Mouse (Mus musculus) liver, adult 2 months (tissue): ENCODE measurements at regions not wholly inside any gene's neighbourhood (a gene's known extent, or its start where the extent isn't known, plus 50 kb on each side); places are given as distances from the start of the nearest gene placed in this dataset.

Experiments
- DNase-seq: peaks from one replicate; pipeline ENCODE4 v3.0.0-alpha.2; 2011; ENCODE audit warnings: low read depth, low spot score; ENCODE audit errors: extremely low read depth
- H3K27ac ChIP-seq: fragments of 200-500 bp; replicated peaks from 2 replicates; pipeline ENCODE4 v1.5.1; 2012; ENCODE audit warnings: low read depth, mild to moderate bottlenecking, control low read depth, inconsistent platforms, low read length; ENCODE audit not compliant: insufficient read depth
- H3K27me3 ChIP-seq: fragments of 200-500 bp; 2 replicates; pipeline ENCODE4 v1.6.1; 2012; ENCODE audit warnings: mild to moderate bottlenecking, moderate library complexity, low read length, inconsistent platforms; ENCODE audit not compliant: control insufficient read depth, insufficient read depth
- H3K36me3 ChIP-seq: fragments of 200-500 bp; 2 replicates; pipeline ENCODE4 v1.6.1; 2012; ENCODE audit warnings: low read length, inconsistent platforms; ENCODE audit not compliant: control insufficient read depth, insufficient read depth
- H3K4me1 ChIP-seq: fragments of 200-500 bp; 2 replicates; pipeline ENCODE4 v1.6.1; 2011; ENCODE audit warnings: low read length; ENCODE audit not compliant: control insufficient read depth, insufficient read depth
- H3K4me3 ChIP-seq: fragments of 200-500 bp; 2 replicates; pipeline ENCODE4 v1.5.1; 2011; ENCODE audit warnings: low read depth, mild to moderate bottlenecking, control low read depth, low read length, moderate library complexity; ENCODE audit not compliant: insufficient read depth
- H3K79me2 ChIP-seq: fragments of 200-500 bp; 2 replicates; pipeline ENCODE4 v1.6.1; 2012; ENCODE audit warnings: inconsistent platforms, mild to moderate bottlenecking, low read length, moderate library complexity; ENCODE audit not compliant: control insufficient read depth, insufficient read depth
- H3K9ac ChIP-seq: fragments of 200-500 bp; 2 replicates; pipeline ENCODE4 v1.6.1; 2012; ENCODE audit warnings: low read depth, mild to moderate bottlenecking, control low read depth, inconsistent platforms, low read length
- CTCF ChIP-seq: fragments of 200-500 bp; IDR thresholded peaks from 2 replicates; pipeline ENCODE4 v1.5.1; 2011; ENCODE audit warnings: low read depth, low read length, control low read depth
- POLR2A ChIP-seq: fragments of 200-500 bp; IDR thresholded peaks from 2 replicates; pipeline ENCODE4 v1.6.1; 2011; ENCODE audit warnings: low read length, control low read depth; ENCODE audit not compliant: insufficient read depth; ENCODE audit errors: extremely low read depth
- WGBS: fragments of 180-500 bp; shearing (Covaris S2); methylation state at CpG from one replicate; pipeline ENCODE4 v1.1.7; 2018; 5-methylcytosine and 5-hydroxymethylcytosine counted together

GRCm38 (mm10) chr9:61044983-61045382 lies 250.6 kb downstream of the Uaca start:
- Histone ChIP-seq H3K9ac (no peak overlapping the region), H3K79me2 (no peaks in the 10 kb centered on the region), H3K36me3 (no peaks in the 10 kb centered on the region), H3K4me1 (peaks cover 5% of the 10 kb centered on the region), H3K27ac (no peak overlapping the region), H3K27me3 (no peaks in the 10 kb centered on the region), H3K4me3 (no peak overlapping the region)
- 88% methylated on average over 14 of the region's 14 CpGs for WGBS
- TF ChIP-seq CTCF: no peak
- TF ChIP-seq POLR2A: no peak
- no peak for DNase-seq

GRCm38 (mm10) chr9:61046517-61046916 lies 252.2 kb downstream of the Uaca start:
- no peaks in the 10 kb centered on the region for H3K27me3 ChIP-seq
- H3K36me3 ChIP-seq: no peaks in the 10 kb centered on the region
- H3K4me1 ChIP-seq: no peaks in the 10 kb centered on the region
- no peaks in the 10 kb centered on the region for H3K79me2 ChIP-seq
- no peak for TF ChIP-seq POLR2A
- peak; percentile 82 for TF ChIP-seq CTCF
- WGBS: 20% methylated on average over 7 of the region's 7 CpGs
- H3K4me3 ChIP-seq: no peak overlapping the region
- H3K9ac ChIP-seq: no peak overlapping the region
- H3K27ac ChIP-seq: no peak overlapping the region
- peak; percentile 31 for DNase-seq

GRCm38 (mm10) chr9:61047289-61047688 lies 252.9 kb downstream of the Uaca start:
- Histone ChIP-seq H3K27ac (no peak overlapping the region), H3K36me3 (no peaks in the 10 kb centered on the region), H3K4me1 (no peaks in the 10 kb centered on the region), H3K27me3 (no peaks in the 10 kb centered on the region), H3K79me2 (no peaks in the 10 kb centered on the region), H3K4me3 (no peak overlapping the region), H3K9ac (no peak overlapping the region)
- 92% methylated on average over 11 of the region's 11 CpGs for WGBS
- TF ChIP-seq CTCF (no peak), POLR2A (no peak)
- no peak for DNase-seq

- no peaks in the 10 kb centered on the region for H3K79me2 ChIP-seq
- no peaks in the 10 kb centered on the region for H3K27me3 ChIP-seq
- no peaks in the 10 kb centered on the region for H3K4me1 ChIP-seq
- H3K4me3 ChIP-seq: no peak overlapping the region
- DNase-seq: peak; percentile 87
- no peak overlapping the region for H3K9ac ChIP-seq
- TF ChIP-seq POLR2A (no peak), CTCF (no peak)
- WGBS: 55% methylated on average over 15 of the region's 15 CpGs
- H3K27ac ChIP-seq: no peak overlapping the region
- no peaks in the 10 kb centered on the region for H3K36me3 ChIP-seq
These were observed 254.2 kb downstream of the Uaca start for GRCm38 (mm10) chr9:61048576-61048975.

- Histone ChIP-seq H3K27ac (no peak overlapping the region), H3K4me3 (no peak overlapping the region), H3K36me3 (no peaks in the 10 kb centered on the region), H3K79me2 (no peaks in the 10 kb centered on the region), H3K27me3 (no peaks in the 10 kb centered on the region), H3K9ac (no peak overlapping the region), H3K4me1 (no peaks in the 10 kb centered on the region)
- 95% methylated on average over 12 of the region's 12 CpGs for WGBS
- TF ChIP-seq POLR2A: no peak
- no peak for TF ChIP-seq CTCF
- no peak for DNase-seq
These were observed 258.3 kb downstream of the Uaca start for GRCm38 (mm10) chr9:61052621-61053020.

GRCm38 (mm10) chr9:61054427-61054826 lies 260.1 kb downstream of the Uaca start:
- H3K4me1 ChIP-seq: no peaks in the 10 kb centered on the region
- no peak overlapping the region for H3K27ac ChIP-seq
- 35% methylated on average over 3 of the region's 3 CpGs for WGBS
- no peaks in the 10 kb centered on the region for H3K27me3 ChIP-seq
- DNase-seq: peak; percentile 27
- no peak overlapping the region for H3K4me3 ChIP-seq
- no peaks in the 10 kb centered on the region for H3K36me3 ChIP-seq
- no peaks in the 10 kb centered on the region for H3K79me2 ChIP-seq
- no peak overlapping the region for H3K9ac ChIP-seq
- TF ChIP-seq POLR2A (no peak), CTCF (peak; percentile 40)

GRCm38 (mm10) chr9:61055392-61055791 lies 261.1 kb downstream of the Uaca start:
- no peaks in the 10 kb centered on the region for H3K36me3 ChIP-seq
- TF ChIP-seq CTCF: no peak
- no peaks in the 10 kb centered on the region for H3K4me1 ChIP-seq
- no peaks in the 10 kb centered on the region for H3K27me3 ChIP-seq
- no peak for DNase-seq
- no peak overlapping the region for H3K9ac ChIP-seq
- no peak overlapping the region for H3K4me3 ChIP-seq
- WGBS: 72% methylated on average over 3 of the region's 3 CpGs
- H3K27ac ChIP-seq: no peak overlapping the region
- no peaks in the 10 kb centered on the region for H3K79me2 ChIP-seq
